Mouse (Mus musculus): ENCODE results near the gene Rps6ka2. TPM values are rescaled to one million over a fixed set of nuclear protein-coding genes. Genes with fewer than 3 reads are reported as not detected.

Gene Rps6ka2
- polyA plus RNA-seq, 1 experiment = 0.03 TPM

DNA sequence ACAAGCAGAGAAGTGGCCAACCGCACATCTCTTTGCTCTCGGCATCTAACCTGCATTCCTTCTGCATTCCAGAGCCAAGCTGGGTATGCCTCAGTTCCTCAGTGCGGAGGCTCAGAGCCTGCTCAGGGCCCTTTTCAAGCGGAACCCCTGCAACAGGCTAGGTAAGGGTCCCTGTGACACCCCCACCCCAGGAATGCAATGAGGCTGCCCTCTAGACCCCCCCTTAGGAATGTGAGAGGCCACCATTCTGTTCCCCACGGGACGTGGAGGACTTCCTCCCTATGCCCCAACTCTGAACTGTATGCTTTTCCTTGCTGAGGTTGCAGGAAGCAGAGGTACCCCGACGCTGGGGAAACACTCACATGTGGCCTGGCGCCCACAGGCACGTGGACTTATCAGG, 92.1 kb downstream of the Rps6ka2 start:
- TF ChIP-seq TAL1 (IDR thresholded peaks at IDR 0.05; ENCODE audit: low read length) = no peak
- TF ChIP-seq GATA1 (IDR thresholded peaks at IDR 0.05; ENCODE audit: low read length) = no peak
- H3K9me3 ChIP-seq (ENCODE audit: control insufficient read depth, low read length) = no peaks in the 10 kb centered on the region
- no peaks in the 10 kb centered on the region for H3K4me1 ChIP-seq (ENCODE audit: control insufficient read depth)
- H3K36me3 ChIP-seq (ENCODE audit: control insufficient read depth) = no peaks in the 10 kb centered on the region
- H3K4me3 ChIP-seq (replicated peaks) = no peak overlapping the region
- no peaks in the 10 kb centered on the region for H3K27me3 ChIP-seq (ENCODE audit: control insufficient read depth)

DNA sequence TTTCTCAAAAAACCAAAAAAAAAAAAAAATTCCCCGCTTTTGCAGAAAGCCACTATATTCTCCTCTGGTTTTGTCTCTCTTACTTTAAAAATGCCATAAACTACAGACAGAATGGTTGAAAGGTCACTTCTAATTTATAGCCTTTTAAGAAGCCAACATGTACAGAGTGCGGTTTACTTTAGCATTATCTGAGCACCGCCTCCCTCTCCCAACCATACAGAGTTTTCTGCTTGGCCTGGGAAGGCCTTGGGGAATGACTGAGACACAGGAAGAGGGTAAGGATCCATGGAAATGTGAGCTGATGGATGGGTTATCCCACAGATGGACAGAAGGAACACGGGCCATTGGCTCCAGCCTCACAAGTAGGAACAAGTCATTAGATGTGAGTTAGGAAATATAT, 92.7 kb downstream of the Rps6ka2 start:
- Histone ChIP-seq H3K27me3 (ENCODE audit: control insufficient read depth) (no peaks in the 10 kb centered on the region), H3K36me3 (ENCODE audit: control insufficient read depth) (no peaks in the 10 kb centered on the region), H3K9me3 (ENCODE audit: control insufficient read depth, low read length) (no peaks in the 10 kb centered on the region), H3K4me3 (replicated peaks) (no peak overlapping the region), H3K4me1 (ENCODE audit: control insufficient read depth) (no peaks in the 10 kb centered on the region)
- TF ChIP-seq GATA1 (IDR thresholded peaks at IDR 0.05; ENCODE audit: low read length) (no peak), TAL1 (IDR thresholded peaks at IDR 0.05; ENCODE audit: low read length) (no peak)

DNA sequence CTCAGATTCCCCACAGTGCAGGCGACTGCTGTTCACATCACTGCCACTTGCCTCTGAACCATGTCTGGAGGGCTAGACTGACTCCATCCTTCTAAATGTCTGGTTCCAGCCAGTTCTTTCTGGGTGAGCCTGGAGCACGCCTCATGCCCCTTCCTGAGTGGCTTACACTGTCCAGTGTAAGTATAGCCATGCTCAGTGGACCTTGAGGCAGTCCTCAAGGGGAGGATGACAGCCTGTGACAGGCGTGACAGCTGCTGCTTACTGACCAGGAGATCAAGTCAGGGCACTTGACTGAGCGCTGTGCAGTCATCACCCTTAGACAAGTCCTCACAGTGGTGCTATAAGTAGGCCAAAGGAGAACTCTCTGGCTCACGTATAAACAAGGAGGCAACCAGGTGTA, 94.7 kb downstream of the Rps6ka2 start:
- TF ChIP-seq GATA1 (IDR thresholded peaks at IDR 0.05; ENCODE audit: low read length) (no peak), TAL1 (IDR thresholded peaks at IDR 0.05; ENCODE audit: low read length) (no peak)
- Histone ChIP-seq H3K4me1 (ENCODE audit: control insufficient read depth) (no peaks in the 10 kb centered on the region), H3K4me3 (replicated peaks) (no peak overlapping the region), H3K36me3 (ENCODE audit: control insufficient read depth) (no peaks in the 10 kb centered on the region), H3K9me3 (ENCODE audit: control insufficient read depth, low read length) (no peaks in the 10 kb centered on the region), H3K27me3 (ENCODE audit: control insufficient read depth) (no peaks in the 10 kb centered on the region)

- H3K4me1 ChIP-seq (ENCODE audit: control insufficient read depth) = no peaks in the 10 kb centered on the region
- H3K27me3 ChIP-seq (ENCODE audit: control insufficient read depth) = no peaks in the 10 kb centered on the region
- no peak for TF ChIP-seq GATA1 (IDR thresholded peaks at IDR 0.05; ENCODE audit: low read length)
- TF ChIP-seq TAL1 (IDR thresholded peaks at IDR 0.05; ENCODE audit: low read length) = no peak
- no peaks in the 10 kb centered on the region for H3K9me3 ChIP-seq (ENCODE audit: control insufficient read depth, low read length)
- no peaks in the 10 kb centered on the region for H3K36me3 ChIP-seq (ENCODE audit: control insufficient read depth)
- H3K4me3 ChIP-seq (replicated peaks) = no peak overlapping the region
Measured at GRCm38 (mm10) chr17:7265291-7265690, 95.4 kb downstream of the Rps6ka2 start.

- Histone ChIP-seq H3K4me3 (replicated peaks) (no peak overlapping the region), H3K4me1 (ENCODE audit: control insufficient read depth) (no peaks in the 10 kb centered on the region), H3K9me3 (ENCODE audit: control insufficient read depth, low read length) (no peaks in the 10 kb centered on the region), H3K36me3 (ENCODE audit: control insufficient read depth) (no peaks in the 10 kb centered on the region), H3K27me3 (ENCODE audit: control insufficient read depth) (no peaks in the 10 kb centered on the region)
- TF ChIP-seq GATA1 (IDR thresholded peaks at IDR 0.05; ENCODE audit: low read length) (no peak), TAL1 (IDR thresholded peaks at IDR 0.05; ENCODE audit: low read length) (no peak)
Measured at GRCm38 (mm10) chr17:7265705-7266368, 95.9 kb downstream of the Rps6ka2 start.

DNA sequence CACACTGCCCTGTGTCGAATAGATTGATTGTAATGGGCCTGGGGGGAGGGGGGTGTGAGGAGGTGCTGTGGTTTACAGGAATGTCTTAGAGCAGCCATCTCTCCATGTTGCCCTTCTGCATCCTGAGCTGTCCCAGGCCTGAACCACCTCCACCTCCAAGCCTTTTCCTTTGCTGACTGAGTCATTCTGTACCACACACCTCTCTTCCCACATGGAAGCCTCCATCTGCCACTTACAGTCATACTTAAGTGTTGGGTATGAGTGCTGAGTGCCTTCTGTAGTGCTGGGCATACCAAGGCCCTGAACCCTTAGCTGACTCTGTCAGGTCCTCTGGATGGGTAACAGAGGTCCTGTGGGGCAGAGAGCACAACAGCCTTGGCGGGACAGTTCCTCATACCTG, 97.9 kb downstream of the Rps6ka2 start:
- H3K4me1 ChIP-seq (ENCODE audit: control insufficient read depth) = no peaks in the 10 kb centered on the region
- no peak overlapping the region for H3K4me3 ChIP-seq (replicated peaks)
- H3K36me3 ChIP-seq (ENCODE audit: control insufficient read depth) = no peaks in the 10 kb centered on the region
- H3K27me3 ChIP-seq (ENCODE audit: control insufficient read depth) = no peaks in the 10 kb centered on the region
- no peak for TF ChIP-seq GATA1 (IDR thresholded peaks at IDR 0.05; ENCODE audit: low read length)
- no peak for TF ChIP-seq TAL1 (IDR thresholded peaks at IDR 0.05; ENCODE audit: low read length)
- H3K9me3 ChIP-seq (ENCODE audit: control insufficient read depth, low read length) = no peaks in the 10 kb centered on the region

DNA sequence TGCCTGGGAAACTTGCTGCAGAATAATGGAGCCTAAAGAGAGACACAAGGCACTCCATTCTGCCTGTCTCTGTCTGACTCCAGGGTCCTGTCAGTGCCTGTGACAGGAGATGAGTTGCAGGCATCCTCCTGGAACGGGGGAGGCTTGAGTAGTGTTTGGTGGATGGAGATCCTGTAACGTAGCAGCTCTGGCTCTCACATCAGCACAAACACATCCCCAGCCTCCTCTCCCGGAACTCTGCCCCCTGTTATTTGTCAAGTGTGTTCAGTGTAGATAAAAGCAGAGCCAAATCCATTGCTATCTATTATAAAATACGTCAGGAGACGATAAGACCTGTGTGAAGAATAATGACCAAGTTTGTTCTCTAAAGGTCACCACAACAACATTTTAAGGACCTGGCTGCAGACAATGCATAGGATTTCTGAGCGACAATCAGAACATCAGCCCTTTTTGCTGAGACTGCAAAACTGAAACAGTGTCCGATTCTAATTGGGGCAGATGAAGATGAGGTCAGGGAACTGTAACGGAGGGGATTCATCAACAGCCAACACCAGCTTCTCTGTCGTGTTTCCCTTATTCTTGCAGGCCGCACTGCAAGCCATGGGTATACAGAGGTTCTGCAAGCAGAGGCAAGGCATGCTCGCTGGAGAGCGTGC, 99.4 kb downstream of the Rps6ka2 start:
- Histone ChIP-seq H3K4me1 (ENCODE audit: control insufficient read depth) (no peaks in the 10 kb centered on the region), H3K27me3 (ENCODE audit: control insufficient read depth) (no peaks in the 10 kb centered on the region), H3K36me3 (ENCODE audit: control insufficient read depth) (no peaks in the 10 kb centered on the region), H3K9me3 (ENCODE audit: control insufficient read depth, low read length) (no peaks in the 10 kb centered on the region), H3K4me3 (replicated peaks) (no peak overlapping the region)
- no peak for TF ChIP-seq GATA1 (IDR thresholded peaks at IDR 0.05; ENCODE audit: low read length)
- TF ChIP-seq TAL1 (IDR thresholded peaks at IDR 0.05; ENCODE audit: low read length) = no peak

- H3K4me1 ChIP-seq (ENCODE audit: control insufficient read depth) = no peaks in the 10 kb centered on the region
- no peaks in the 10 kb centered on the region for H3K27me3 ChIP-seq (ENCODE audit: control insufficient read depth)
- H3K36me3 ChIP-seq (ENCODE audit: control insufficient read depth) = no peaks in the 10 kb centered on the region
- no peaks in the 10 kb centered on the region for H3K9me3 ChIP-seq (ENCODE audit: control insufficient read depth, low read length)
- TF ChIP-seq GATA1 (IDR thresholded peaks at IDR 0.05; ENCODE audit: low read length) = no peak
- no peak for TF ChIP-seq TAL1 (IDR thresholded peaks at IDR 0.05; ENCODE audit: low read length)
- H3K4me3 ChIP-seq (replicated peaks) = no peak overlapping the region
Measured at GRCm38 (mm10) chr17:7270506-7270905, 100.6 kb downstream of the Rps6ka2 start.

GRCm38 (mm10) chr17:7271522-7272134, 101.7 kb downstream of the Rps6ka2 start:
- Histone ChIP-seq H3K4me1 (ENCODE audit: control insufficient read depth) (no peaks in the 10 kb centered on the region), H3K27me3 (ENCODE audit: control insufficient read depth) (no peaks in the 10 kb centered on the region), H3K36me3 (ENCODE audit: control insufficient read depth) (no peaks in the 10 kb centered on the region), H3K9me3 (ENCODE audit: control insufficient read depth, low read length) (no peaks in the 10 kb centered on the region), H3K4me3 (replicated peaks) (no peak overlapping the region)
- TF ChIP-seq TAL1 (IDR thresholded peaks at IDR 0.05; ENCODE audit: low read length) (no peak), GATA1 (IDR thresholded peaks at IDR 0.05; ENCODE audit: low read length) (no peak)

Data from erythroblast, embryonic 14.5 days (primary cell).